Mouse (Mus musculus) left cerebral cortex, adult 2 months (tissue): ENCODE results near the gene Zfp811. TPM values are rescaled to one million over a fixed set of nuclear protein-coding genes. Genes with fewer than 3 reads are reported as not detected.
"Not testable (repeated sequence)": the region's sequence is repeated elsewhere in the genome, so short reads cannot be mapped to it uniquely, and the experiment has no call there.

Experiments used
- DNase-seq, 2 experiments: peaks; one replicate each; pipeline ENCODE4 v3.0.0; 2021 to 2022; ENCODE audit warnings: low spot score in 2 of 2, mixed read lengths in 1 of 2; ENCODE audit errors: extremely low spot score in 1 of 2
- H3K27ac ChIP-seq: fragments of 200-600 bp; 2 replicates; pipeline ENCODE4 v1.8.1; 2022
- H3K4me3 ChIP-seq: fragments of 200-600 bp; 2 replicates; pipeline ENCODE4 v1.8.1; 2022
- CTCF ChIP-seq: fragments of 200-600 bp; IDR thresholded peaks from 2 replicates; pipeline ENCODE4 v1.8.1; 2022; ENCODE audit warnings: antibody characterized with exemption, mild to moderate bottlenecking, moderate library complexity
- intact Hi-C: fragments of 180-260 bp; cut with DNase I; formaldehyde crosslinking; loops from one replicate; pipeline ENCODE4 v1.15.1; 2025
- long read RNA-seq, 2 experiments: library from polyadenylated mRNA; stranded (forward); transcript quantifications; one replicate each; pipeline ENCODE4 v2.0.0; 2021; ENCODE audit warnings: borderline mapping rate in 2 of 2
- total RNA-seq, 2 experiments: library from RNA; stranded (reverse); gene quantifications; 2 replicates each; pipeline ENCODE4 v1.2.3; 2021

Gene Zfp811
- total RNA-seq = 1 to 10 TPM; 6.3 to 6.5 TPM
- long read RNA-seq, experiment 1, partial matches to known transcripts = 0 of 2 reads
- long read RNA-seq, experiment 1, other reads (novel, unspliced or antisense) = 2 of 2 reads
- long read RNA-seq, experiment 2, partial matches to known transcripts = 0 of 1 reads
- long read RNA-seq, experiment 2, other reads (novel, unspliced or antisense) = 0 of 1 reads

GRCm38 (mm10) chr17:32809544-32810374 is at the start of gene Zfp811:
Gene Zfp811 (minus strand): TSS chr17:32809931.
- intact Hi-C loops = no loop called here

GRCm38 (mm10) chr17:32856713-32857112 is 47.0 kb upstream of the Zfp811 start:
- DNase-seq, intact Hi-C loops, H3K4me3 ChIP-seq, H3K27ac ChIP-seq: not testable (repeated sequence)

More at GRCm38 (mm10) chr17:32809544-32810374, at the start of gene Zfp811:
- TF ChIP-seq CTCF = no peak; the same call in 1 of the 2 replicates
- H3K27ac ChIP-seq = peak within 1 kb of the TSS; percentile 77
- H3K4me3 ChIP-seq = peak within 1 kb of the TSS; percentile 51
- DNase-seq = peak; percentile 36 to 59

- Histone ChIP-seq H3K4me3 (no peak overlapping the region), H3K27ac (no peak overlapping the region)
- no peak for TF ChIP-seq CTCF
- intact Hi-C loops = no loop called here
- no peak for DNase-seq
Measured at GRCm38 (mm10) chr17:32851581-32851980, 41.9 kb upstream of the Zfp811 start.

- intact Hi-C loops = no loop called here
- H3K4me3 ChIP-seq = no peak overlapping the region
- no peak for DNase-seq
- no peak for TF ChIP-seq CTCF
- no peak overlapping the region for H3K27ac ChIP-seq
Measured at GRCm38 (mm10) chr17:32841388-32841787, 31.7 kb upstream of the Zfp811 start.

GRCm38 (mm10) chr17:32839083-32839802 is 29.5 kb upstream of the Zfp811 start:
- H3K4me3 ChIP-seq = no peak overlapping the region
- no peak for TF ChIP-seq CTCF
- no peak for DNase-seq
- intact Hi-C loops = no loop called here
- no peak overlapping the region for H3K27ac ChIP-seq

- peak overlapping the region; percentile 67 for H3K4me3 ChIP-seq
- DNase-seq = no peak
- no peak overlapping the region; the same call in 1 of the 2 replicates for H3K27ac ChIP-seq
- intact Hi-C loops = loop anchor here (2.0 to 5.0 kb wide), 2 partner anchors 60 to 1263 kb away; partner anchors contain the start of gene Zfp870
- no peak for TF ChIP-seq CTCF
Measured at GRCm38 (mm10) chr17:32830418-32830782, 20.7 kb upstream of the Zfp811 start.

GRCm38 (mm10) chr17:32829540-32830417 is 20.0 kb upstream of the Zfp811 start, which contains the start of gene Zfp799:
Gene Zfp799 (minus strand): TSS chr17:32830261.
- H3K4me3 ChIP-seq = peak within 1 kb of the TSS; percentile 67
- no peak for TF ChIP-seq CTCF
- peak within 1 kb of the TSS; percentile 96 for H3K27ac ChIP-seq
- intact Hi-C loops = loop anchor here (2.0 to 5.0 kb wide), 2 partner anchors 61 to 1262 kb away; partner anchors contain the start of gene Zfp870
- DNase-seq = peak; percentile 72 to 81

- TF ChIP-seq CTCF = no peak
- no peak for DNase-seq
- intact Hi-C loops = no loop called here
- Histone ChIP-seq H3K4me3 (no peak overlapping the region), H3K27ac (no peak overlapping the region)
Measured at GRCm38 (mm10) chr17:32816074-32816784, 6.5 kb upstream of the Zfp811 start.

- no peak overlapping the region for H3K27ac ChIP-seq
- H3K4me3 ChIP-seq = no peak overlapping the region
- DNase-seq = no peak
- intact Hi-C loops = no loop called here
- no peak for TF ChIP-seq CTCF
Measured at GRCm38 (mm10) chr17:32814136-32814535, 4.4 kb upstream of the Zfp811 start.

GRCm38 (mm10) chr17:32810648-32811047 is 917 bp upstream of the Zfp811 start:
- no peak for DNase-seq
- H3K4me3 ChIP-seq = no peak overlapping the region
- intact Hi-C loops = no loop called here

More at GRCm38 (mm10) chr17:32810648-32811047, 917 bp upstream of the Zfp811 start:
- no peak overlapping the region for H3K27ac ChIP-seq
- no peak for TF ChIP-seq CTCF
